Mouse (Mus musculus) adrenal gland, adult 8-10 months (tissue): ENCODE results near the gene Sox2. TPM values are rescaled to one million over a fixed set of nuclear protein-coding genes. Genes with fewer than 3 reads are reported as not detected.

Source experiments
- microRNA-seq, 2 experiments: library from miRNA; unstranded; fragments of <30 nt; microRNA quantifications; one replicate each; pipeline ENCODE4 v1.2.0; 2022
- total RNA-seq, 4 experiments: library from RNA; stranded (reverse); gene quantifications; 2 replicates each; pipeline ENCODE4 v1.2.4; 2022

Sox2 gene
- total RNA-seq, 4 experiments from 2014 or later, result 0.28 to 0.38 (median 0.33) TPM

Small RNAs within 50 kb of the gene (microRNA-seq; reads per million reads assigned to microRNA genes)
- gene Mir1897, result 0 reads per million in 2 experiments
